Mouse (Mus musculus): Measurements from ENCODE around the gene 4930402H24Rik.

GRCm38 (mm10) chr2:130898783-130899182, 7.4 kb downstream of the 4930402H24Rik start:
- no peak for TF ChIP-seq CTCF (conservative IDR thresholded peaks at IDR 0.05; ENCODE audit: low read length)
- TF ChIP-seq NANOG (IDR thresholded peaks at IDR 0.05; ENCODE audit: borderline replicate concordance, low read length) = no peak
